Mouse (Mus musculus) ovary, adult 10 weeks (tissue): ENCODE results near the gene Efhd1. TPM values are rescaled to one million over a fixed set of nuclear protein-coding genes. Genes with fewer than 3 reads are reported as not detected.

Source experiments
- polyA plus RNA-seq: library from polyadenylated mRNA; stranded (reverse); fragments of 350-450 nt; fragmentation: Illumina TruSeq; extraction: RNeasy Lipid Tissue Mini Kit (QIAGEN cat#74804); gene quantifications from one replicate; pipeline ENCODE4 v1.2.3, GENCODE M21; 2014

Efhd1 gene
- 197 TPM for polyA plus RNA-seq

DNA sequence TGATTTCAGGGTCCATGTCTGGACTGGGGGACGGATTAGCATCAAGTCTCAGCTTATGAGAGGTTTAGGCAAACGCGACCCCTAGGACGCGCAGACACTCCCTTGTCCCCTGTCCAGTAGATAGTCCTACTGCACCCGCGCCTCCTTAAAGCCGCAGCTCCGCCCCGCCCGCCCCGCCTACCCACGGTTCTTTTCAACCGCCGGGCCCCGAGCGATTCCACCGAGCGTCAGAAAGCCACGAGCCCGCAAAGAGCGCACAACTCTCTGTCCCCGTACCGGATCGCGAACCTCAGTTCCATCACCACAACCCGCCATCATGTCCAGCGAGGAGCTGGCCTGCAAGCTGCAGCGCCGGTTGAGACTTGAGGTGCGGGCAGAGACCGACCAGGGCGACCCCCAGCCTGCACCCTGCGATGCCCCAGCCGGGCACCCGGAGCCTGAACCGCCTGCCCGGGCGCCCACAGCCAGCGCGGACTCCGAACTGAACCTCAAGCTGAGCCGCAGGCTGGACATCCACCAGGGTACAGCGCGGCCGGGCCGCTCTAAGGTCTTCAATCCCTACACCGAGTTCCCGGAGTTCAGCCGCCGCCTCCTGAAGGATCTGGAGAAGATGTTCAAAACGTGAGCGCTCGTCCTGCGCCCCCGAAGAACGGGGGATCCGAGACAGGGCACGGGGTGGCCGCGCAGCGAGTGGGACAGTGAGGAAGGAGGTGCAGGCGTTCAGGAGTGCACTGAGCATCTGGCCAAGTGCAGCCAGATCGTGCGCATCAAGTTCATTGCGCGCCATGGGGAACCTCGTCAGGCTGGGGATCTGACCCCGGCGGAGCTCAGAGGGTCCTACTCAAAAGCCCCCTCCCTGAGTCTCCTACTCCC lies at the start of gene Efhd1:
Gene Efhd1, plus strand, starts transcription at position 230 of the 873 bp plus-strand sequence.

DNA sequence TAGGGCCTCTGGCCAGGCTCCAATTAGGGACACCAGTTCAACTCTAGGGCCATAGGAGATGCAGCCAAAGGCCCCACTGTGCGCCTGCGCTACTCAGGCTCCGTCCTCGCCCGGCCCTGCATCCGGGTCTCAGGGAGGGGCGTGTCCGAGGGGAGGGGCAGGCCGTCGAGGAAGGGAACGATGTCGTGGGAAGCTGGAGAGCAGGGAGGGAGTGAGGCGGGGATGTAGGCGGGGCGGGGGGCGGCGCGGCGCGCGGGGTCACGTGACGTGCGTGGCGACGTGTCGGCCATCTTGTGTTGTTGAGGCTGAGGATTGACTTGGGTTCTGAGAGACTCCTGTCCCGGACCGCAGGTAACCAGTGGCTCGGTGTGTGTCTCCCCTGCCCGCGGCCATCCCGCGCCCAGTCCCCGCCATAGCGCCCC lies 62.6 kb downstream of the Efhd1 start, which contains the start of gene Gigyf2:
Gene Gigyf2, plus strand, starts transcription at position 257 of the 422 bp plus-strand sequence.

Other genes with a start within 250 kb of the Efhd1 start
- gene Alppl2, start 174.4 kb upstream of the Efhd1 start, polyA plus RNA-seq, result not detected
- gene Alpi, start 162.8 kb upstream of the Efhd1 start, polyA plus RNA-seq, result not detected
- not detected for gene Akp3, start 139.4 kb upstream of the Efhd1 start, polyA plus RNA-seq
- gene Ecel1, start 107.8 kb upstream of the Efhd1 start, polyA plus RNA-seq, result not detected
- gene Prss56, start 81.0 kb upstream of the Efhd1 start, polyA plus RNA-seq, result not detected
- gene Chrnd, start 73.8 kb upstream of the Efhd1 start, polyA plus RNA-seq, result not detected
- gene Chrng, start 59.7 kb upstream of the Efhd1 start, polyA plus RNA-seq, result not detected
- 33.3 TPM for gene Eif4e2, start 50.4 kb upstream of the Efhd1 start, polyA plus RNA-seq
- 115 TPM for gene Gigyf2, start 62.6 kb downstream of the Efhd1 start, polyA plus RNA-seq
- gene Kcnj13, start 130.4 kb downstream of the Efhd1 start, polyA plus RNA-seq, result not detected
- not detected for gene Snorc, start 205.9 kb downstream of the Efhd1 start, polyA plus RNA-seq
- gene Neu2, start 245.5 kb downstream of the Efhd1 start, polyA plus RNA-seq, result not detected